Mouse (Mus musculus) midbrain, embryonic 13.5 days (tissue): Measurements from ENCODE around the gene Gucy2d. TPM values are rescaled to one million over a fixed set of nuclear protein-coding genes. Genes with fewer than 3 reads are reported as not detected.

Source experiments
- ATAC-seq: fragments of 200-750 bp; cut with Nextera tagmentation; 2 replicates; pipeline ENCODE4 v1.8.0; 2017; ENCODE audit warnings: mild to moderate bottlenecking, moderate TSS enrichment, moderate library complexity
- H3K27ac ChIP-seq: fragments of 300-500 bp; sonication (generic); 2 replicates; pipeline ENCODE4 v1.5.1; 2015; ENCODE audit warnings: inconsistent platforms, mild to moderate bottlenecking, moderate library complexity
- H3K27me3 ChIP-seq: fragments of 300-500 bp; sonication (generic); 2 replicates; pipeline ENCODE4 v1.6.1; 2015; ENCODE audit warnings: mild to moderate bottlenecking, inconsistent platforms
- H3K36me3 ChIP-seq: fragments of 300-500 bp; sonication (generic); 2 replicates; pipeline ENCODE4 v1.6.1; 2015; ENCODE audit warnings: mild to moderate bottlenecking, inconsistent platforms
- H3K4me1 ChIP-seq: fragments of 300-500 bp; sonication (generic); replicated peaks from 2 replicates; pipeline ENCODE4 v1.6.1; 2015; ENCODE audit warnings: inconsistent platforms
- H3K4me2 ChIP-seq: fragments of 300-500 bp; sonication (generic); replicated peaks from 2 replicates; pipeline ENCODE4 v1.6.1; 2015; ENCODE audit warnings: moderate library complexity, mild to moderate bottlenecking, inconsistent platforms
- H3K4me3 ChIP-seq: fragments of 300-500 bp; sonication (generic); replicated peaks from 2 replicates; pipeline ENCODE4 v1.5.1; 2015; ENCODE audit warnings: mild to moderate bottlenecking, inconsistent platforms
- H3K9ac ChIP-seq: fragments of 300-500 bp; sonication (generic); replicated peaks from 2 replicates; pipeline ENCODE4 v1.6.1; 2015; ENCODE audit warnings: mild to moderate bottlenecking, inconsistent platforms
- H3K9me3 ChIP-seq: fragments of 300-500 bp; sonication (generic); 2 replicates; pipeline ENCODE4 v1.6.1; 2016; ENCODE audit warnings: mild to moderate bottlenecking, inconsistent platforms
- WGBS: fragments of 180-500 bp; shearing (Covaris S2); methylation state at CpG from one replicate; pipeline ENCODE4 v1.1.7; 2015; 5-methylcytosine and 5-hydroxymethylcytosine counted together
- polyA plus RNA-seq: library from polyadenylated mRNA; unstranded; fragments of >200 nt; fragmentation: Nextera tagmentation; extraction: Ambion mirVana; gene quantifications from 2 replicates; pipeline ENCODE4 v1.2.1, GENCODE M21; 2015

Gene Gucy2d
- polyA plus RNA-seq, 1 experiment from 2014 or later = not detected

DNA sequence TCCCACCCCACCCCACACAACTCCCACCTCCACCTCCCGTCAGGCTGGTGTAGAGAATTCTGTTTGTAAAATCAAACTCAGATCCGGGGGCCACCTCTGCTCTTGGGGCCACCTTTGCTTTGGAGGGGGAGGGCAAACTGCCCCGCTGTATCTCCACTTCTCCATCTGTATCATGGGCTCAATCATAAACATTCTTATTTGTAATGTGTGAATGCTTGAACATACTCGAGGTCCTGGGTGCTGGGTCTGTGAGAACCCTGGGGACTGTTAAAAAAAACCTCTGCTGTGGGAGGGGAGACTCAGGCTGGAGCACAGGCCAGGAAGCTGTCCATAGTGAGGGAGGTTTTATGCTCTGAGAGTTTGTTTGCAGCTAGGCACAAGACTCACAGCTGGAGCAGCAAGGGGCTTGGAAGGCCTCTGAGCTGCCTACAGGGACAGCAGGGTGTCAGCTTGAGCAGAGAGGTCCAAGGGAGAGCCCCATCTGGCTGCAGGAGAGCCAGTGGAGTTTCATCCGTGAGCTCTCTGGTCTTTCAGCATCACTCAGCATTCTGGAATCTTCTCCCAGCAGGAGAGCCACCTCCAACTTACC is 64.6 kb downstream of the Gucy2d start:
- Histone ChIP-seq H3K4me2 (no peak overlapping the region), H3K4me3 (no peak overlapping the region), H3K9me3 (no peaks in the 10 kb centered on the region), H3K9ac (no peak overlapping the region), H3K27ac (no peak overlapping the region), H3K4me1 (peaks cover 30% of the 10 kb centered on the region), H3K27me3 (no peaks in the 10 kb centered on the region), H3K36me3 (no peaks in the 10 kb centered on the region)
- 37% methylated on average over 5 of the region's 5 CpGs for WGBS
- ATAC-seq = no peak

DNA sequence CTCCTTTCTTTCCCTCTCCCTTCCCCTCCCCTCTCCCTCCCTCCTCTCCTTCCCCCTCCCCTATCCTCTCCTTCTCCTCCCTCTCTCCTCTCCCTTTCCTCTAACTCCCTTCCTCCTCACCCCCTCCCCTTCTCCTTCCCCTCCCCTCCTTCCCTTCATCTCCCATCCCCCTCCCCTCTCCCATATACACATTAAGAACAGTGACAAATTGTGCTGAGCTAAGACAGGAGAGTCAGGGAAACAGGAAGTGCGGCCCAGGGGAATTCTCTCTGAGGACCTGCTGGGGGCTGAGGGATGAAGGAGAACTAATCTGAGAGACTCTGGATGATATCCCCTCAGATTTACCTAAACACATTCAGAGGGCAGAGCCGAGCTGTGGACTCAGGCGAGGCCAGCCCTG is 65.4 kb downstream of the Gucy2d start:
- Histone ChIP-seq H3K27ac (no peak overlapping the region), H3K4me2 (no peak overlapping the region), H3K4me3 (no peak overlapping the region), H3K36me3 (no peaks in the 10 kb centered on the region), H3K27me3 (no peaks in the 10 kb centered on the region), H3K9ac (no peak overlapping the region), H3K4me1 (peaks cover 30% of the 10 kb centered on the region), H3K9me3 (no peaks in the 10 kb centered on the region)
- no peak for ATAC-seq
- 26% methylated on average over 3 of the region's 3 CpGs for WGBS

DNA sequence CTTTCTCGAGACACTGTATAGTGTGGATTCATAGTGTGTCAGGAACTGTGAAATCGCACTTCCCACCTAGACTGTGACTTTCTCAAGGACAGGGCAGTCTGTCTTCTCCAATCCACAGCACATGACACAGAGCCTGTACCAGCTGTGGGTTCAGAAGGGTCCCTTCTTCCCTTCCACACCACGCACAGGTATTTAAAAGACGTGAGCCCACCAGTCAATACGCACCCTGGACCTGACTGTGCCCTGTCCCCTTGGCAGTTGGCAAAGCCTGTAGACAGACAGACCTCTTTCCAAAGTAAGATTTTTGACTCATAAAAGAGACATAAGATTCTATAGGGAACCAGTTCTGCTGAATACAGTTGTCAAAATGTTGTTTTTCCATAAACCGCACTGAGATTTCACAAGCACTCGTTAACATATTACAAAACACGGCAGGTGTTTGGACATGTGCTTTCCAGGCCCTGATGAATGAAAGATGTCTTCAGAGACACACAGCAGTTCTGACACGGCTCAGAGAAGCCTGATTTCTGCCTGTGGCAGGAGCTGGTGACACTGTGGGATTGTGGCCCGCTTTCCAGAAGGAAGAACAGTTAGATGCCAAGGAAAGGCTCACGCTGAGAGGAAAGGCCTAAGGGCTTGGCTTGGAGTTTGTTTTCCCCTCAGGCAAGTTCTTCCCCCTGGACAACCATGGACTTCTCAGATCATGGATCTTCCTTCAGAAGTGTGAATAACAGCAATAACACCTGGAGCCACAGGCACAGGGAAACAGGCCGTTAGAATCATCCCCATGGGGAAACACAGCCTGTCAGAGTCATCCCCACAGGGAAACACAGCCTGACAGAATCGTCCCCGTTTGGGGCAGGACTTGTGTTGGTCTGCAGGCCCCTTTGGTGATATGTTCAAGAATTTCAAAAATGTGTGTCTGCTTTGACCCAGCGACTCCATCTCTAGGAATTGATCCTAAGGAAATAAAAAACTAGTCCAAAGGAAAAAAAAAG is 71.0 kb downstream of the Gucy2d start:
- Histone ChIP-seq H3K36me3 (no peaks in the 10 kb centered on the region), H3K27ac (no peak overlapping the region), H3K4me3 (no peak overlapping the region), H3K9ac (no peak overlapping the region), H3K4me2 (no peak overlapping the region), H3K4me1 (no peaks in the 10 kb centered on the region), H3K27me3 (no peaks in the 10 kb centered on the region), H3K9me3 (no peaks in the 10 kb centered on the region)
- 79% methylated on average over 15 of the region's 15 CpGs for WGBS
- no peak for ATAC-seq

DNA sequence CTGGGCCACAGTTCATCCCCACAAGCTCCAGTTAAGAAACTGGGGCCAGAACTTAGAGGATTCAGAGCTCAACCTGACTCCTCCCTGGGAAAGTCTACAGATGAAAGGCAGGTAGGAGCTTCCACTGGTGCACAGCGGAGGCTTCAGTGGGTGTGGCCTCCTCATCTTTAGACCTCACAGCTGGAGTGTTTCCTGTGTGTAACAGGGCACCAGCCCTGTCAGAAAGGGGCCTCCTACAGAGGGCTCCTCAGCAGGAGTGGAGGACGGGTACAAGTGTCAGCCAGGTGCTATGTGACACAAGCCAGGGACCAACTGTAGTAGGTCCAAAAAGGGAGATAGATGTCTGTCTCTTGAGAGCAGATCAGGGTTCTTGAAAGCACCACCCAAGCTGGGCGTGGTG is 73.0 kb downstream of the Gucy2d start:
- H3K9ac ChIP-seq = no peak overlapping the region
- no peaks in the 10 kb centered on the region for H3K9me3 ChIP-seq
- ATAC-seq = no peak
- 79% methylated on average over 3 of the region's 3 CpGs for WGBS
- no peak overlapping the region for H3K4me2 ChIP-seq
- no peaks in the 10 kb centered on the region for H3K27me3 ChIP-seq
- H3K4me1 ChIP-seq = no peaks in the 10 kb centered on the region
- H3K36me3 ChIP-seq = no peaks in the 10 kb centered on the region
- no peak overlapping the region for H3K4me3 ChIP-seq
- no peak overlapping the region for H3K27ac ChIP-seq

DNA sequence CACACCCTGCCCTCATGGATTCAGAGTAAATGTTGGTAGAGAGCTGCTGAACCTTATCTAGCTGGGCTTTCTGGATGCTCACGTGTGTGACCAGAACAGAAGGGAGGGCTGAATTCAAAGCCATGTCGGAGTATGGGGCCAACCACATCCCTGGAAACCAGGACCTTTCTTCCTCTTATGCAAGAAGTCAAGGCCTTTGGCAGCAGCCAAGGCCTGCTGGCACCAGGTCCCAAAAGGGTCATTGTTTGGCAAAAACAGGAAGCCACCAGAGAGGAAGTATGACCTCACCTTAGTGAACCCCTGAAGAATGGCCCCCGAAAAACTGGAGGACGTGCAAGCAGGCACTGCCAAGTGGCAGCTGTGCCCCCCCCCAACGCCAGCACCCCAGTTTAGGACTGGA is 82.4 kb downstream of the Gucy2d start:
- peaks cover 6% of the 10 kb centered on the region for H3K4me1 ChIP-seq
- ATAC-seq = no peak
- no peaks in the 10 kb centered on the region for H3K9me3 ChIP-seq
- H3K27me3 ChIP-seq = no peaks in the 10 kb centered on the region
- H3K9ac ChIP-seq = no peak overlapping the region
- 84% methylated on average over 5 of the region's 5 CpGs for WGBS
- no peak overlapping the region for H3K4me3 ChIP-seq
- H3K36me3 ChIP-seq = no peaks in the 10 kb centered on the region
- no peak overlapping the region for H3K27ac ChIP-seq
- H3K4me2 ChIP-seq = no peak overlapping the region

DNA sequence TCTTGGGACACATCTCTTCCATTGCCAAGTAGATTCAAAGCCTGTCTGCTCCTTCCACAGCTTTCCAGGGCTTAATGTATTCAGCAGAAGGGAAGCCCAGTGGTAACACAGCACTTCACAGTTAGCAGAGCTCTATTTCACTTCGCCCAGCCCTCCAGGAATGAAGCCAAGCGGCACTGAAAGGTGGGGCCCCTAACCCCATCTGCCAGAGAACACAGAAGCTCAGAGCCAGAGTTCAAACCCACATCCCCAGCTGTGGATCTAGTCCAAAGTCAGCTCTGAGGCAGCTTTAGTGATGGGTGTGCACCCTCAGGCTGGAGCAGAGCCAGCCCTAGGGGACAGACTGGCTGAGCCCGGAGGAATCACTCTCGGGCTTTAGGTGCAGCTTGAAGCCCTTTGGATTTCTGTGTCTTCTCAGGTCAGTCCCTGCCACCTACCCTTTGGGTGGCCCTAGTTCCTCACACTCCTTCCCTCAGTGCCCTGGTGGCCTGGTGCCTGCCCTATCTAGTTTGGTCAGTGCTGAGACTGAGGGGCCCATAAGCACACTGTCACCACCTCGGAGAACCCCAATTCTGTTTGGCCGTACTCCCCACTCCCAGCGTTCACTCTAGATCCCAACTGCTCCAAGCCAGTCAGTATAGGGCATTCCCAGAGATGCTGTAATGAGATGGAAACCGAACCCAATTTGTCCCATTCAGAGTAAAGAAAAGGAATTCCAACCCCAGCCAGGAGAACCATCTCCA is 83.0 kb downstream of the Gucy2d start:
- WGBS = 83% methylated on average over 8 of the region's 8 CpGs
- H3K4me2 ChIP-seq = no peak overlapping the region
- no peak overlapping the region for H3K9ac ChIP-seq
- H3K27me3 ChIP-seq = no peaks in the 10 kb centered on the region
- H3K4me3 ChIP-seq = no peak overlapping the region
- ATAC-seq = no peak; the same call in 1 of the 2 replicates
- H3K4me1 ChIP-seq = peaks cover 6% of the 10 kb centered on the region
- no peaks in the 10 kb centered on the region for H3K9me3 ChIP-seq
- H3K36me3 ChIP-seq = no peaks in the 10 kb centered on the region
- no peak overlapping the region for H3K27ac ChIP-seq

DNA sequence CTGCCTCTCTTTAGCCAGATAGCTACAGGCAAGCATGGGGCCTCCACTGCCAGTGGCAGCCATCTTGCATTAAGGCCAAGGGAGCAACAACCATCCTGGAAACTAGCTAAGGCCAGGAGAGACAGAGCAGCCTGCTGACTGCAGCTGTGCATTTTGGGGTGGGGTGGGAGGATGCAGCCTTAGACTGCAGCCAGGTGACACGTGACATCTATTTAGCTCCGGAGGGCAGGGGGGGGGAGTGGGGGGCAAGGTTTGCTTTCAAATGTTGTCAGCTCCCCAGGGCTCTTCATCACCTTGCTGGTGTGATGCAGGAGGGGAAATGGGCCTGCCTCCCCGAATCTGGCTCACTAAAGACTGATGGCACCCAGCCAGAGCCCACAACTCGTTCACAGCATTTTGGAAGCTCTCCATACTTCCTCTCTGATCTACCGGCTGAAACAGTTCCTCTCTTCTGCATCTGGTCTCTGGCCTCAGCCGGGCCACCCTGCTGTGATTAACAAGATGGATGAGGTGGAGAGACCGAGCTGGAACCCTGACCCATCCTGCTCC is 83.7 kb downstream of the Gucy2d start:
- no peak for ATAC-seq
- WGBS = 15% methylated on average over 7 of the region's 7 CpGs
- no peak overlapping the region for H3K9ac ChIP-seq

DNA sequence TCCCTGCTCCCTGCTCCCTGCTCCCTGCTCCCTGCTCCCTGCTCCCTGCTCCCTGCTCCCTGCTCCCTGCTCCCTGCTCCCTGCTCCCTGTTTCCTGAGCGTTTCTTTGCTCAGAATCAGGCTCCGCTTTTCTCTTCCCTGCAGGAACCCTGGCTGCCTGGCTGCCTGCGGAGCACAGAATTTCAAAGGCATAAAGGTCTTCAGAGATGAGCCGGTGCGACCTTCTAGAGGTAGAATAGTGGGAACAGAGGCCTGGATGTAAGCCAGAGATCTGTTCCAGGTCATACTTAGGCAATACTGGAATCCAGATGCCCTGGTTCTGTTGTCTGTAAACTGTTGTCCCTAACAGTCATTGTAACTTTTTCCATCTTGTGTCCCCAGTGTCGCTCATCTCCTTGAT is 84.2 kb downstream of the Gucy2d start:
- no peak for ATAC-seq
- Histone ChIP-seq H3K9me3 (no peaks in the 10 kb centered on the region), H3K27me3 (no peaks in the 10 kb centered on the region), H3K4me3 (no peak overlapping the region), H3K4me2 (no peak overlapping the region), H3K4me1 (peaks cover 6% of the 10 kb centered on the region), H3K27ac (no peak overlapping the region), H3K36me3 (no peaks in the 10 kb centered on the region), H3K9ac (no peak overlapping the region)
- WGBS = 38% methylated on average over 6 of the region's 6 CpGs

More for the DNA sequence above, 83.7 kb downstream of the Gucy2d start:
- Histone ChIP-seq H3K4me3 (no peak overlapping the region), H3K9me3 (no peaks in the 10 kb centered on the region), H3K27ac (no peak overlapping the region; the same call in 1 of the 2 replicates), H3K4me2 (no peak overlapping the region), H3K27me3 (no peaks in the 10 kb centered on the region), H3K4me1 (peaks cover 6% of the 10 kb centered on the region), H3K36me3 (no peaks in the 10 kb centered on the region)

DNA sequence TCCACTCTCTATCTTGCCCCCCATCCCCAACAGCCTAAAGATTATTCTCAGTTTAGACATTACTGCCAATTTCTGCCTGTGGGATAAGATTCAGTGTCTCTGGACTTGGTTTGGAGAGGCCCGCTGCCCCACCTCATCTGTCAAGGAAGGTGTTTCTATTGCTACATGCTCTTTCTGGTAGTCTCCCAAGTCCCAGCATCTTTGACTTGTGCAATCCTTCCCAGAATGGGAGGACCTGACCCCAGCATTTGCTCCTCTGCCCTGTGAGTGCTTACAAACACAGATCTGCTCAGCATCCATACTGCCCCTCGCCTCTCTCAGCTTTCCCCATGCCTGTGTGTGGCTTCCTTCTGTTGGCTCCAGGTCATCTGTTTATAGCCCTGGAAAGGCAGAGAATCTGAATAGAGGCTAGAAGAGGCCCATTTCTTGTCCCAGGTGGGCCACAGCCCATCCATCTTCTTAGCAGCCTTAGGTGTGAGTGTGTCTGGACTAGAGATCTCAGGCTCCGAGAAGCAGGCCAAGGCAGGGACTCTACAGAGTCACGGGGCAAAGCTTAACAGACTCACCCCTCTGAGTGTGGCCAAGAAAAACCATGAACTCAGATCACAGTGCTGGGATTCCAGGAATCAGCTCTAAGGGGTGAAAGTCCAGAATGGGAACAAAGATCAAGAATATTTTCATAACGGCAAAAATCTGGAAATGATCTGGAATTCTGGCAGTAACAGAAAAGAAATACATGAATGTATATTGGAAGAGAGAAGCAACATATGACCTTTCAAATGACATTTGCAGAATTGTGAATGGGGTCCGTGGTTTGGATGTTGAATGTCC is 84.9 kb downstream of the Gucy2d start:
- no peaks in the 10 kb centered on the region for H3K36me3 ChIP-seq
- no peak overlapping the region for H3K27ac ChIP-seq
- no peak overlapping the region for H3K4me2 ChIP-seq
- H3K4me1 ChIP-seq = peaks cover 6% of the 10 kb centered on the region
- no peak overlapping the region for H3K9ac ChIP-seq
- no peak for ATAC-seq
- WGBS = 90% methylated on average over 6 of the region's 6 CpGs
- H3K9me3 ChIP-seq = no peaks in the 10 kb centered on the region
- H3K4me3 ChIP-seq = no peak overlapping the region
- H3K27me3 ChIP-seq = no peaks in the 10 kb centered on the region
